Mouse (Mus musculus): ENCODE results near the gene Spag16.

DNA sequence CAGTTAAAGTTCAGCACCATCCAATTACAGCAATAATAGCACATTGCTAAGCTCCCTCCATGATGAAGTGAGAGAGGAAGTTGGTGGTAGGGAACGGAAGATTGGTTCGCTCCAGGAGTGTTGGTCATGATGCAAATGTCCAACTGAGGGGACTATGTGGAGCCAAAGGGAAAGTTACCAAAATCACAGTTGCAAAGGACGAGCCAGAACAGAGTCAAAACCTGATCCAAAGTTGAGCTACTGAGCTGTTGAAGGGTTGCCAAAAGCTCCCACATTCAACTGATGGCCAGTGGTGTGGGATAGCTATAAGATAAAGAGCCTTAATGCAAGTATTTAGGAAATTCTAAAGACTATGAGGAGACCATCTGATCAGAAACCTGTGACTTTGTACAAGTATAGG is 879.1 kb downstream of the Spag16 start:
- TF ChIP-seq POLR2A (IDR thresholded peaks at IDR 0.05; ENCODE audit: extremely low read depth, insufficient read depth, low read length) (no peak), CTCF (IDR thresholded peaks at IDR 0.05; ENCODE audit: extremely low read depth, insufficient read depth, low read length) (no peak)
